Mouse (Mus musculus) embryonic fibroblast, embryonic 13.5 days (primary cell): ENCODE measurements around the gene Lhfpl2. TPM values are rescaled to one million over a fixed set of nuclear protein-coding genes. Genes with fewer than 3 reads are reported as not detected.

Experiments
- H3K27ac ChIP-seq: 2 replicates; pipeline ENCODE4 v1.5.1; 2012; ENCODE audit warnings: low read length, control low read depth, inconsistent platforms; ENCODE audit not compliant: insufficient read depth
- H3K4me1 ChIP-seq: 2 replicates; pipeline ENCODE4 v1.6.1; 2011; ENCODE audit warnings: low read length; ENCODE audit not compliant: control insufficient read depth, insufficient read depth
- H3K4me3 ChIP-seq: 2 replicates; pipeline ENCODE4 v1.5.1; 2011; ENCODE audit warnings: mild to moderate bottlenecking, control low read depth, low read length; ENCODE audit not compliant: insufficient read depth
- CTCF ChIP-seq: IDR thresholded peaks from 2 replicates; pipeline ENCODE4 v1.5.1; 2011; ENCODE audit warnings: mild to moderate bottlenecking, control low read depth, low read length, moderate library complexity, borderline replicate concordance; ENCODE audit not compliant: insufficient read depth
- POLR2A ChIP-seq: IDR thresholded peaks from 2 replicates; pipeline ENCODE4 v1.6.1; 2011; ENCODE audit warnings: low read depth, mild to moderate bottlenecking, control low read depth, low read length, moderate library complexity
- polyA plus RNA-seq: library from polyadenylated mRNA; stranded (reverse); fragments of >200 nt; gene quantifications from 2 replicates; pipeline ENCODE4 v1.2.4, GENCODE M21; 2011; ENCODE audit warnings: low read depth; ENCODE audit not compliant: missing spikeins, insufficient read length

The Lhfpl2 gene
- polyA plus RNA-seq, 1 experiment, result 60.3 TPM

- H3K4me1 ChIP-seq, result peaks cover 11% of the 10 kb centered on the region
- no peak overlapping the region for H3K4me3 ChIP-seq
- TF ChIP-seq POLR2A (no peak), CTCF (no peak)
- 0 out of 2 replicates have a peak overlapping the region, but pooled peaks have one; percentile 0 for H3K27ac ChIP-seq
Measured at GRCm38 (mm10) chr13:94184726-94185456, 127.3 kb downstream of the Lhfpl2 start.

- H3K27ac ChIP-seq, result no peak overlapping the region
- no peak for TF ChIP-seq POLR2A
- no peak for TF ChIP-seq CTCF
- H3K4me1 ChIP-seq, result peaks cover 15% of the 10 kb centered on the region
- H3K4me3 ChIP-seq, result no peak overlapping the region
Measured at GRCm38 (mm10) chr13:94185631-94186030, 128.0 kb downstream of the Lhfpl2 start.

- Histone ChIP-seq H3K4me1 (peaks cover 16% of the 10 kb centered on the region), H3K27ac (no peak overlapping the region), H3K4me3 (no peak overlapping the region)
- TF ChIP-seq CTCF, result no peak
- no peak for TF ChIP-seq POLR2A
Measured at GRCm38 (mm10) chr13:94188200-94189086, 130.8 kb downstream of the Lhfpl2 start.

- TF ChIP-seq CTCF, result no peak
- TF ChIP-seq POLR2A, result no peak
- no peak overlapping the region for H3K4me3 ChIP-seq
- peaks cover 6% of the 10 kb centered on the region for H3K4me1 ChIP-seq
- H3K27ac ChIP-seq, result no peak overlapping the region
Measured at GRCm38 (mm10) chr13:94190386-94190785, 132.8 kb downstream of the Lhfpl2 start.

- Histone ChIP-seq H3K4me1 (peaks cover 6% of the 10 kb centered on the region), H3K27ac (no peak overlapping the region), H3K4me3 (no peak overlapping the region)
- TF ChIP-seq POLR2A (no peak), CTCF (no peak)
Measured at GRCm38 (mm10) chr13:94193227-94193626, 135.6 kb downstream of the Lhfpl2 start.

- H3K27ac ChIP-seq, result no peak overlapping the region
- H3K4me1 ChIP-seq, result no peaks in the 10 kb centered on the region
- TF ChIP-seq CTCF, result no peak
- TF ChIP-seq POLR2A, result no peak
- no peak overlapping the region for H3K4me3 ChIP-seq
Measured at GRCm38 (mm10) chr13:94198616-94199015, 141.0 kb downstream of the Lhfpl2 start.

- no peak for TF ChIP-seq CTCF
- no peak for TF ChIP-seq POLR2A
Measured at GRCm38 (mm10) chr13:94199829-94200228, 142.2 kb downstream of the Lhfpl2 start.

GRCm38 (mm10) chr13:94205234-94205633, 147.6 kb downstream of the Lhfpl2 start:
- TF ChIP-seq POLR2A (no peak), CTCF (peak; percentile 77; the same call in 1 of the 2 replicates)
- Histone ChIP-seq H3K4me1 (no peaks in the 10 kb centered on the region), H3K4me3 (no peak overlapping the region), H3K27ac (no peak overlapping the region)

More at GRCm38 (mm10) chr13:94199829-94200228, 142.2 kb downstream of the Lhfpl2 start:
- H3K4me1 ChIP-seq, result no peaks in the 10 kb centered on the region
- no peak overlapping the region for H3K27ac ChIP-seq
- H3K4me3 ChIP-seq, result no peak overlapping the region

- no peak overlapping the region for H3K4me3 ChIP-seq
- TF ChIP-seq POLR2A, result no peak
- no peak for TF ChIP-seq CTCF
- H3K4me1 ChIP-seq, result no peaks in the 10 kb centered on the region
- H3K27ac ChIP-seq, result no peak overlapping the region
Measured at GRCm38 (mm10) chr13:94207973-94208372, 150.4 kb downstream of the Lhfpl2 start.
